Mouse (Mus musculus): ENCODE measurements at regions not wholly inside any gene's neighbourhood (a gene's known extent, or its start where the extent isn't known, plus 50 kb on each side); places are given as distances from the start of the nearest gene placed in this dataset.

DNA sequence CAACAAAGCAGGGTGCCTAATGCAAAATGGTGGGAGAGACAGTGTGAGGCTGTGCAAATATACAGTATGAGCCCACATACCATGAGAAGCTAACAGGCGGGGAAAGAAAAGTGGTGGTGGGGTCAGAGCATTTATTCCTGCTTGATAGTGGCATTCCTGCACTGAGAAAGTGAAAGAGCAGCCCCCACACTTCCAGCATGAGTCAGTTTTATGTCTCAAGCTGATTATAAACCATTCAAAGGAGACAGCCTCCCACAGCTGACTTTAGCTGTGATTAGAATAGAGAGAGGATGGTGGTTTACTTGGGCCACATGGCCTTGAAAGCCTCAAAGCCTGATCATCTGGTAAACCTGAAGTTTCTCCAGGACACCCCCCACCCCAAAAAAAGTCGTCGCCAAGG, 64.4 kb downstream of the Gm43517 start:
- no peak overlapping the region for H3K4me3 ChIP-seq (ENCODE audit: low read length)
- no peak overlapping the region for H3K4me2 ChIP-seq (replicated peaks; ENCODE audit: low read depth, low read length)
- no peaks in the 10 kb centered on the region for H3K36me3 ChIP-seq (ENCODE audit: insufficient read depth, low read length)
- no peak overlapping the region for H3K27ac ChIP-seq (ENCODE audit: low read length)
- ATAC-seq (ENCODE audit: low FRiP score, low TSS enrichment) = no peak
- WGBS = 63% methylated on average over 3 of the region's 3 CpGs
- no peaks in the 10 kb centered on the region for H3K27me3 ChIP-seq (ENCODE audit: insufficient read depth, low read length)
- no peak overlapping the region for H3K9ac ChIP-seq (replicated peaks; ENCODE audit: low read length)
- H3K4me1 ChIP-seq (ENCODE audit: insufficient read depth, low read length) = no peaks in the 10 kb centered on the region
- H3K9me3 ChIP-seq (ENCODE audit: low read length) = no peaks in the 10 kb centered on the region

DNA sequence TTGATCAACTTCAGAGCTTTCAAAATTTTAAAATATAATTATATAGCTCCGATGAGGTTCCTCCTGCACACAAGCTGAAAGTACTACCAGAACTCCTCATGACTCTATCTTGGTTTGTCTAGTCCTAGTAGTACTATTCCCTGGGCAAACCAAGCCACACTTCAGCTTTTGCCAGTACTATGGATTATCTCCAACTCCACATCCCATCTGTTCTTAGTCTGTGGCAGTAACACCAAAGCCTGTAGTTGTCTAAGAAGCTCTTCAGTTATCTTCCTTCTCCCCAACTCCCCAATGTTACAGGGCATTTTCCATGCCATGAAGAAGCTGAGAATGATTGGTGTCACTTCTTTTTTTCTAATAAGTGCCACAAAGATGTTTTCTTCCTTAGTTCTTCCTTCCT, 83.1 kb downstream of the Gm43517 start:
- no peak for ATAC-seq (ENCODE audit: low FRiP score, low TSS enrichment)
- WGBS = 82% methylated on average over 1 of the region's 1 CpGs
- Histone ChIP-seq H3K27ac (ENCODE audit: low read length) (no peak overlapping the region), H3K9me3 (ENCODE audit: low read length) (no peaks in the 10 kb centered on the region), H3K27me3 (ENCODE audit: insufficient read depth, low read length) (no peaks in the 10 kb centered on the region), H3K4me1 (ENCODE audit: insufficient read depth, low read length) (no peaks in the 10 kb centered on the region), H3K9ac (replicated peaks; ENCODE audit: low read length) (no peak overlapping the region), H3K4me3 (ENCODE audit: low read length) (no peak overlapping the region), H3K4me2 (replicated peaks; ENCODE audit: low read depth, low read length) (no peak overlapping the region), H3K36me3 (ENCODE audit: insufficient read depth, low read length) (no peaks in the 10 kb centered on the region)

DNA sequence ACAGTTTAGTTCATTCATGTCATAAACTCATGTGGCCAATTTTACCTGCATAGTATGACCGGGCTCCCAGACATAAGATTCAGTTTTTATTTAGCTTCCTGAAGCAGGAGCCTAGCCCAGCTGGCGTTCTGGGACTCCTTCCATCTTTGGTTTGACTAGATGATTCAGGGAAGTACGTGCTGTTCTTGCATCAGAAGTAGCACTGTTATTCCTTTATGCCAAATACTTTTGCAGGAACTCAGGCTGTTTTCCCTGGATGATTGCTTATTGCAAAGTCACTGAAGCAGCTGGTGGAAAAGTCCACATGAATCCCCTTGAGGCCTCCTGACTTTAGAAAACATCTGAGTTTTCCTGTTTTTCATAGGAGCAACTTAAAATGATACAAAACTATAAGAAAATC, 88.4 kb downstream of the Gm43517 start:
- Histone ChIP-seq H3K4me3 (ENCODE audit: low read length) (no peak overlapping the region), H3K27ac (ENCODE audit: low read length) (no peak overlapping the region), H3K9me3 (ENCODE audit: low read length) (no peaks in the 10 kb centered on the region), H3K27me3 (ENCODE audit: insufficient read depth, low read length) (no peaks in the 10 kb centered on the region), H3K36me3 (ENCODE audit: insufficient read depth, low read length) (no peaks in the 10 kb centered on the region), H3K4me2 (replicated peaks; ENCODE audit: low read depth, low read length) (no peak overlapping the region), H3K4me1 (ENCODE audit: insufficient read depth, low read length) (no peaks in the 10 kb centered on the region), H3K9ac (replicated peaks; ENCODE audit: low read length) (no peak overlapping the region)
- WGBS = 75% methylated on average over 3 of the region's 3 CpGs
- ATAC-seq (ENCODE audit: low FRiP score, low TSS enrichment) = no peak

DNA sequence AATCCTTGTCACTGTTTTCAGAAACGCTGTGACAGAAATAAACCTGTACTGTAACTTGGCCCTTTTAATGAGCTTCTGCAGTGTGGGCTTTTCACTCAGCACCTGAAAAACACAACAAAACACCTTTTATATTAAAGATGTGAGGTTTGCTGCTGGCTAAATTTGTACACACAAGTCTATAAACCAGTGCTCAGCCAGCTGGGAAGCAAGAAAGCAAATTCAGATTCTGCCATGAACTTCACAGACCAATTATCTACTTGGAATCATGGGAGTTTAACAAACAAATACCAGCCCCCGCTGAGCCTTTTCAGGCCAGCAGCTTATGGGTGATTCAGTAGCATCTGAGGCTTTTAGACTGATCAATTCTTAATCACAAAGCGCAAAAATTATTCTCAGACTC, 95.7 kb downstream of the Gm43517 start:
- H3K4me1 ChIP-seq (ENCODE audit: insufficient read depth, low read length) = no peaks in the 10 kb centered on the region
- 63% methylated on average over 3 of the region's 3 CpGs for WGBS
- H3K4me2 ChIP-seq (replicated peaks; ENCODE audit: low read depth, low read length) = no peak overlapping the region
- no peaks in the 10 kb centered on the region for H3K27me3 ChIP-seq (ENCODE audit: insufficient read depth, low read length)
- no peak for ATAC-seq (ENCODE audit: low FRiP score, low TSS enrichment)
- H3K36me3 ChIP-seq (ENCODE audit: insufficient read depth, low read length) = no peaks in the 10 kb centered on the region
- no peak overlapping the region for H3K9ac ChIP-seq (replicated peaks; ENCODE audit: low read length)
- H3K9me3 ChIP-seq (ENCODE audit: low read length) = no peaks in the 10 kb centered on the region
- no peak overlapping the region for H3K27ac ChIP-seq (ENCODE audit: low read length)
- no peak overlapping the region for H3K4me3 ChIP-seq (ENCODE audit: low read length)

DNA sequence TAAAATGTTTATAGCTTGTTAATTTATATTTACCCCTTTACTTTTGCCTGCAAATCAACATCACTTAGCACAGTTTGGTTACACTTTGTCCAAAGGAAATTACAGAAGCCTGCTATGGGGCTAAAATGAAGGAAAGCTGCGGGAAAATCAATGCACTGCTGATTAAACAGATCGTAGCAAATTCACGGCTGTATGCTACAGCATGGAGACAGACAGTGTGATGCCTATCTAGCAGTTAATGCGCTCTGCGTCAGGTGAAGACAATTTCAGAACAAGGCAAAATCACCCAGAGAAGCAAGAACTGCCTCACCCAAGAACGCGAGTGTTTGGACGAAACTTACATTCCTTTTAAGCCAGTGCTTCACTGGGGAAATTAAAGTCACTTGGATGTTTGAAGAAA, 96.2 kb downstream of the Gm43517 start:
- H3K4me2 ChIP-seq (replicated peaks; ENCODE audit: low read depth, low read length) = no peak overlapping the region
- no peak overlapping the region for H3K4me3 ChIP-seq (ENCODE audit: low read length)
- 64% methylated on average over 8 of the region's 8 CpGs for WGBS
- H3K36me3 ChIP-seq (ENCODE audit: insufficient read depth, low read length) = no peaks in the 10 kb centered on the region
- ATAC-seq (ENCODE audit: low FRiP score, low TSS enrichment) = no peak
- no peaks in the 10 kb centered on the region for H3K4me1 ChIP-seq (ENCODE audit: insufficient read depth, low read length)
- no peaks in the 10 kb centered on the region for H3K9me3 ChIP-seq (ENCODE audit: low read length)
- no peak overlapping the region for H3K27ac ChIP-seq (ENCODE audit: low read length)
- no peaks in the 10 kb centered on the region for H3K27me3 ChIP-seq (ENCODE audit: insufficient read depth, low read length)
- H3K9ac ChIP-seq (replicated peaks; ENCODE audit: low read length) = no peak overlapping the region

DNA sequence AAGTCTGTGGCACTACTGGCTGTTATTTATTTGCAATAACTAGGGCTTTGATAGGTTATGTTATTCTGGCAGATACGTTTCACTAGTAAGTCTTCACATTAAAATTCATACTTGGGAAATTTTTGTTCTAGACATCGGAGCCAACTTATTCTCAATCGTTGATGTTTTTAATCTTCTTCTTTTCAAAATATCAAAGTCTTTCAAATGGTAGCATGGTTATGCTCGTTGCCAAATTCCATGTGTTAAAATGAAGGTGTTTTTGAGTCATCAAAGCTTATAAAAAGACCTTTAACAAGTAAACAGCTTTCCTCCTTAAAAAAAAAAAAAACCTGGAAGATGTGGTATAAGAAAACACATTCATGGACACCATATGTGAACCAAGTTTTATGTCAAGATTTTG, 97.4 kb downstream of the Gm43517 start:
- Histone ChIP-seq H3K36me3 (ENCODE audit: insufficient read depth, low read length) (no peaks in the 10 kb centered on the region), H3K4me1 (ENCODE audit: insufficient read depth, low read length) (no peaks in the 10 kb centered on the region), H3K4me2 (replicated peaks; ENCODE audit: low read depth, low read length) (no peak overlapping the region), H3K27me3 (ENCODE audit: insufficient read depth, low read length) (no peaks in the 10 kb centered on the region), H3K9ac (replicated peaks; ENCODE audit: low read length) (no peak overlapping the region), H3K4me3 (ENCODE audit: low read length) (no peak overlapping the region), H3K9me3 (ENCODE audit: low read length) (no peaks in the 10 kb centered on the region), H3K27ac (ENCODE audit: low read length) (no peak overlapping the region)
- WGBS = 80% methylated on average over 4 of the region's 4 CpGs
- ATAC-seq (ENCODE audit: low FRiP score, low TSS enrichment) = no peak

DNA sequence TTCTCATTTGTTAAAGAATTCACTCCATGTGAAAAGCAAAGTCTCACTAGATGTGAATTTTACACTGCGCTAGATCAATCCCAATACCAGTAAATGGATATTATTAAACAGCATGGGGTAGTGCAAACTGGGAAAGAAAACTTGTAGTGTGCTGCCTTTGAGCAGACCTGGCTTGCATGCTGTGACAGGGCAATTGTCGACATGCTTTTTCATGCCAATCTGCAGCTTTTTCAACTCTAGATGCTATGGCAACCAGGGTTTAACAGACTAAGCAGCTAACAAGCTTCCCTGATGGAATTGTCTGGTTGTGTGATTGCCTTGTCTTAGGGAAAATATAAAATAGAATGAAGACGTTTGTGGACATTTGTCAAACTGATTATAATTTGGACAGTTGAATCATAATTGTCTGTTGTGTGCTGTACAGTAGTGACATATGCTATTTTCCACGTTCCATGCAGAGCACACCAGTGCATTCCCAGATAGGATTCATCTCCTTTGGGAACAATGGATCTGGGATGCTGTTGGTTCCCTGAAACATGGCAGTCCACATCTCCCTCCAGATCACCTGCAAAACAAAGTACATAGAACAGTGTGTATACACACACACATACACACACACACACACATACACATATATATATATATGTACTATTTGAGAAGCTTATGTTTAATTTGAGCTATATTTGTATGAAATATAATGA, 99.2 kb downstream of the Gm43517 start:
- Histone ChIP-seq H3K4me1 (ENCODE audit: insufficient read depth, low read length) (no peaks in the 10 kb centered on the region), H3K9me3 (ENCODE audit: low read length) (no peaks in the 10 kb centered on the region), H3K4me3 (ENCODE audit: low read length) (no peak overlapping the region), H3K27me3 (ENCODE audit: insufficient read depth, low read length) (no peaks in the 10 kb centered on the region), H3K27ac (ENCODE audit: low read length) (no peak overlapping the region), H3K9ac (replicated peaks; ENCODE audit: low read length) (no peak overlapping the region), H3K36me3 (ENCODE audit: insufficient read depth, low read length) (no peaks in the 10 kb centered on the region), H3K4me2 (replicated peaks; ENCODE audit: low read depth, low read length) (no peak overlapping the region)
- ATAC-seq (ENCODE audit: low FRiP score, low TSS enrichment) = no peak
- WGBS = 70% methylated on average over 4 of the region's 4 CpGs

DNA sequence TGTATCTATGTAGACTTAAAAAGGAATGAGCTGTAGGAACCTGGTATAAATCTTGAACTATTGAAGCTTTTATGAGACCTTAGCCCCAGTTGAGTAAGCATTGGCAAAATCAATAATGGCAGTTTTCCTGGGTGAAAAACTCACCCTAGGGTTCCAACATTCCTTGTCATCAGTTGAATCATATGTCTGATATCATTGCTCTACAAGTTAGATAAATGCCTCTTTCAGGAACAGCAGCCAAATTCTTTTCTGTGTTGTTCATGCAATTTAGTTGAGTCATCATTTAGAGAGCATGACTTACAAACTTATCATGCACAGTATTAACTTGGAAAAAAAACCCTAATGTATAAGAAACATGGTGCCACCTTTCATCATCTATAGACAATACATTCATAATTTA, 128.2 kb downstream of the Gm43517 start:
- no peaks in the 10 kb centered on the region for H3K4me1 ChIP-seq (ENCODE audit: insufficient read depth, low read length)
- H3K4me2 ChIP-seq (replicated peaks; ENCODE audit: low read depth, low read length) = no peak overlapping the region
- H3K27ac ChIP-seq (ENCODE audit: low read length) = no peak overlapping the region
- H3K9me3 ChIP-seq (ENCODE audit: low read length) = no peaks in the 10 kb centered on the region
- H3K9ac ChIP-seq (replicated peaks; ENCODE audit: low read length) = no peak overlapping the region
- no peak overlapping the region for H3K4me3 ChIP-seq (ENCODE audit: low read length)
- no peak for ATAC-seq (ENCODE audit: low FRiP score, low TSS enrichment)
- no peaks in the 10 kb centered on the region for H3K27me3 ChIP-seq (ENCODE audit: insufficient read depth, low read length)
- H3K36me3 ChIP-seq (ENCODE audit: insufficient read depth, low read length) = no peaks in the 10 kb centered on the region

DNA sequence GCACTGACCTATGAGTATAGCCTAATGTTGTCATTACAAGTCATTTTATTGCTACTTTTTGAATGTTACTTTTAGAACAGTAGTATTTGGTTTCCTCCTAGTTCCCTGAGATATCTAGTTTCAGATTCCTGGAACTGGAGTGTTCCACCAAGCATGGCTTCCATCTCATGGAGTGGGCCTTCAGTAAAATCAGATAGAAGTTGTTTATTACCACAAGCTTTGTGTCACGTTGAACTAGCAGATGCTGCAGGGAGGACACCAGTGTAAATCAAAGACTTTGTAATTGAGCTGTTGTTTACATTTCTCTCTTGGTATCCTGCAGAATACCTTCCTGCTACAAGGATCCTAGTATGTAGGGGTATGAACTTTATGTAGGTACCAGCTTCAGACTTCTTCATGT, 129.6 kb downstream of the Gm43517 start:
- no peaks in the 10 kb centered on the region for H3K4me1 ChIP-seq (ENCODE audit: insufficient read depth, low read length)
- 6% methylated on average over 1 of the region's 1 CpGs for WGBS
- ATAC-seq (ENCODE audit: low FRiP score, low TSS enrichment) = peak; percentile 61; the same call in 1 of the 2 replicates

More for the DNA sequence above, 129.6 kb downstream of the Gm43517 start:
- no peak overlapping the region for H3K9ac ChIP-seq (replicated peaks; ENCODE audit: low read length)
- H3K27me3 ChIP-seq (ENCODE audit: insufficient read depth, low read length) = no peaks in the 10 kb centered on the region
- no peak overlapping the region for H3K4me2 ChIP-seq (replicated peaks; ENCODE audit: low read depth, low read length)
- H3K36me3 ChIP-seq (ENCODE audit: insufficient read depth, low read length) = no peaks in the 10 kb centered on the region
- H3K4me3 ChIP-seq (ENCODE audit: low read length) = no peak overlapping the region
- H3K27ac ChIP-seq (ENCODE audit: low read length) = no peak overlapping the region
- no peaks in the 10 kb centered on the region for H3K9me3 ChIP-seq (ENCODE audit: low read length)
